Mouse (Mus musculus): ENCODE measurements around the gene Phf19. TPM values are rescaled to one million over a fixed set of nuclear protein-coding genes. Genes with fewer than 3 reads are reported as not detected.

Gene Phf19
- 2.3 and 2.6 TPM in 2 replicates for polyA plus RNA-seq (2012; rRNA removed)

GRCm38 (mm10) chr2:34913218-34914068 lies at the start of gene Phf19:
Gene Phf19, minus strand, starts transcription at chr2:34914026.

GRCm38 (mm10) chr2:34961481-34962036 lies 47.7 kb upstream of the Phf19 start, which contains the start of gene Traf1:
Gene Traf1, minus strand, starts transcription at chr2:34961772.

GRCm38 (mm10) chr2:34874816-34875345 lies 38.9 kb downstream of the Phf19 start, which contains the start of gene Psmd5:
Gene Psmd5, minus strand, starts transcription at chr2:34874968.

GRCm38 (mm10) chr2:34874271-34874670 lies 39.6 kb downstream of the Phf19 start, which contains the start of gene Cutal:
Gene Cutal, plus strand, starts transcription at chr2:34874396.

Other genes starting within 250 kb of the Phf19 start
- 11.5 and 13.7 TPM in 2 replicates for gene Gapvd1, start 158.8 kb downstream of the Phf19 start, polyA plus RNA-seq (2012; rRNA removed)
- gene Hspa5, start 142.1 kb downstream of the Phf19 start, polyA plus RNA-seq (2012; rRNA removed) = 915 and 955 TPM in 2 replicates
- gene Rabepk, start 114.1 kb downstream of the Phf19 start, polyA plus RNA-seq (2012; rRNA removed) = 30.6 and 31.0 TPM in 2 replicates
- 27.4 and 29.3 TPM in 2 replicates for gene Fbxw2, start 87.7 kb downstream of the Phf19 start, polyA plus RNA-seq (2012; rRNA removed)
- not detected in 2 replicates for gene Gm34653, start 81.0 kb downstream of the Phf19 start, polyA plus RNA-seq (2012; rRNA removed)
- 352 and 512 TPM in 2 replicates for gene Cutal, start 39.6 kb downstream of the Phf19 start, polyA plus RNA-seq (2012; rRNA removed)
- gene Psmd5, start 39.1 kb downstream of the Phf19 start, polyA plus RNA-seq (2012; rRNA removed) = 8.3 and 8.9 TPM in 2 replicates
- gene Traf1, start 47.7 kb upstream of the Phf19 start, polyA plus RNA-seq (2012; rRNA removed) = 23.0 and 23.6 TPM in 2 replicates
- 0.42 and 0.43 TPM in 2 replicates for gene Hc, start 147.4 kb upstream of the Phf19 start, polyA plus RNA-seq (2012; rRNA removed)
- 0.26 TPM in 1 of 2 replicates, not detected in the other for gene AI182371, start 187.5 kb upstream of the Phf19 start, polyA plus RNA-seq (2012; rRNA removed)
- 8.0 and 10.0 TPM in 2 replicates for gene Cntrl, start 195.5 kb upstream of the Phf19 start, polyA plus RNA-seq (2012; rRNA removed)